Comparison of ENCODE assay signal across 9 mouse cellular contexts in the genomic region with DNA sequence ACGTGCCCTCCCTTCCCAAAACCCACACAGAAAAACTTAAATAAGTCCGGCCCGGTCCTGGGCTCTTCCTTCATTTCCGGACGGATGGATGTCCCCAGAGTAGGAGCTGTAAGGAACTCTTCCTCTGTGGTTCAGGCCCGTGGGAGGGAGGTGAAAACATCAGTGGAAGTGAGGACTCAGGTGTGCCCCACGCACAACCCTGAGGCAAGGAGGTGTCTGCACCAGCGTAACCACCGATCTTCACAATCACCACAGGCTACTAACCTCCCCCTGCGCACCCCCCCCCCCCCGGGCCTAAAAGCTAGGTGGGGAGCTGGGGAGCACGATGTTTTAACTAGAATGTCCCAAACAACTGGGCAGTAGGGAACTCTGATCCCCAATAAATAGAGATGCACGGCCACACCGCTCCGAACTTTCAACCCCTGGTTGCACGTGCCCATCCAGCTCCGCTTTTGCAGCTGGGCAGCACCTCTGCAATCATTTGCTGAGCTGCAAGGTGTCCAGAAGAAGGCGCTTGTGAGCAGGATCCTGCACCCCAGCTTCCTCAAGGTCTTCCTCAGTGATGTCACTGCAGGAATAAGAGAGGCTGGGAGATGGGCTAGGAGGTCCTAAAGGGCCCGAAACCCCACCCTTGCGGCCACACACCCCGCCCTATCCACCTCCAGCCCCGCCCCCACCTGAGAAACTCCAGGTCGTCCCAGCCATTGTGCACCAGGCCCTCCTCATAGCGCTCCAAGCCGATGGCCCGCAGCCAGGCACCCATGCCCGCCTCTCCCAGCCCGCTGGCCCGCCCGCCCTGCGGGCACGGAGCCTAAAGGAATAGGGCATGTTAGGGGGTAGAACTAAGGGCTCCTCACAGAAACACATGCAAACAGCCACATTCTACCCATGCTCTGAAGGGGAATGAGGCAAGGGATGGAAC. TPM values are rescaled to one million over a fixed set of nuclear protein-coding genes. Genes with fewer than 3 reads are reported as not detected.
DNase-seq lines count a peak whose midpoint lies in the region; ATAC-seq and TF ChIP-seq lines count a peak whose summit lies in the region.
"Had no signal": no experiment of that assay in that cellular context is flagged by ENCODE, and none has a peak within 500 bp of the region (broad histone marks: within the 10 kb centered on the region; RNA-seq: fewer than 3 reads in every experiment).

No protein-coding gene starts in this region.

- no peaks in the 10 kb centered on the region for H3K9me3 ChIP-seq in kidney, embryonic 15.5 days (replicated peaks)

- H3K4me1 ChIP-seq in embryonic fibroblast, embryonic 13.5 days (ENCODE audit: control insufficient read depth, insufficient read depth, low read length) = no peaks in the 10 kb centered on the region
- H3K4me1 ChIP-seq in kidney, embryonic 15.5 days = peaks cover 46% of the 10 kb centered on the region

- H3K36me3 ChIP-seq in kidney, embryonic 15.5 days = peaks cover 52% of the 10 kb centered on the region

- H3K4me3 ChIP-seq in left cerebral cortex, adult 2 months = no peak overlapping the region
- no peak overlapping the region for H3K4me3 ChIP-seq in embryonic fibroblast, embryonic 13.5 days (ENCODE audit: insufficient read depth, low read length)
- H3K4me3 ChIP-seq in kidney, embryonic 15.5 days (replicated peaks) = no peak overlapping the region; the same call in 1 of the 2 replicates

- intact Hi-C loops in left cerebral cortex, adult 2 months (cut with DNase I) = no loop called here

- H3K9ac ChIP-seq in kidney, embryonic 15.5 days = no peak overlapping the region

- no peak overlapping the region for H3K27ac ChIP-seq in left cerebral cortex, adult 2 months
- H3K27ac ChIP-seq in embryonic fibroblast, embryonic 13.5 days (ENCODE audit: insufficient read depth, low read length) = no peak overlapping the region
- H3K27ac ChIP-seq in kidney, embryonic 15.5 days = peak overlapping the region; percentile 84

- ATAC-seq in kidney, embryonic 15.5 days (replicated peaks; ENCODE audit: low FRiP score) = peak; percentile 9; the same call in 1 of the 2 replicates
- ATAC-seq: Patski had no signal

- WGBS in kidney, embryonic 15.5 days = 33% methylated on average over 32 of the region's 32 CpGs

- H3K4me2 ChIP-seq in kidney, embryonic 15.5 days = peak overlapping the region; percentile 93; the same call in 1 of the 2 replicates

- peaks cover 56% of the 10 kb centered on the region for H3K27me3 ChIP-seq in kidney, embryonic 15.5 days
- H3K27me3 ChIP-seq: Patski had no signal

- DNase-seq in left cerebral cortex, adult 2 months (ENCODE audit: extremely low spot score in 1 of 2, low spot score in 2 of 2) = no peak
- no peak for DNase-seq in left cerebral cortex, adult 9 months (ENCODE audit: low spot score in 2 of 2)
- DNase-seq in mesoderm, embryonic 11.5 days (ENCODE audit: low read depth, low spot score) = peak; percentile 45
- DNase-seq in cerebellum, adult 9-11 months = no peak
- no peak for DNase-seq in urinary bladder, adult 2 months (ENCODE audit: low spot score)
- DNase-seq in spleen, postnatal 36 days (ENCODE audit: low spot score in 2 of 2) = no peak

- TF ChIP-seq CTCF in left cerebral cortex, adult 2 months (IDR thresholded peaks at IDR 0.05) = peak; percentile 40
- peak; percentile 42; the same call in 1 of the 2 replicates for TF ChIP-seq CTCF in embryonic fibroblast, embryonic 13.5 days (IDR thresholded peaks at IDR 0.05; ENCODE audit: borderline replicate concordance, insufficient read depth, low read length)

- no peak for TF ChIP-seq POLR2A in embryonic fibroblast, embryonic 13.5 days (IDR thresholded peaks at IDR 0.05; ENCODE audit: low read depth, low read length)

RNA-seq across cellular contexts. Expression of a gene that starts 5.0 kb away (rescaled TPM):
- not detected for total RNA-seq in left cerebral cortex, adult 2 months (2021)
- polyA plus RNA-seq in embryonic fibroblast, embryonic 13.5 days (2011; ENCODE audit: insufficient read length, low read depth, missing spikeins) = not detected in 2 replicates
- polyA plus RNA-seq in kidney, embryonic 15.5 days (2015; fragmentation: Nextera tagmentation; extraction: Ambion mirVana) = 0.72 and 1.9 TPM in 2 replicates
- 0.09 and 0.14 TPM in 2 replicates for polyA plus RNA-seq in urinary bladder, adult 2 months (2012; rRNA removed)
- polyA plus RNA-seq: Patski had no signal

RNA-seq across cellular contexts. Expression of a gene that starts 14.9 kb away (rescaled TPM):
- 10 to 100 TPM; 28.1 to 34.7 TPM for total RNA-seq in left cerebral cortex, adult 2 months (2021)
- 61.7 and 73.8 TPM in 2 replicates for polyA plus RNA-seq in embryonic fibroblast, embryonic 13.5 days (2011; ENCODE audit: insufficient read length, low read depth, missing spikeins)
- polyA plus RNA-seq in kidney, embryonic 15.5 days (2015; fragmentation: Nextera tagmentation; extraction: Ambion mirVana) = 49.9 and 52.1 TPM in 2 replicates
- 54.1 and 59.0 TPM in 2 replicates for polyA plus RNA-seq in urinary bladder, adult 2 months (2012; rRNA removed)

RNA-seq across cellular contexts. Expression of a gene that starts 33.9 kb away (rescaled TPM):
- total RNA-seq in left cerebral cortex, adult 2 months (2021) = not detected
- polyA plus RNA-seq in embryonic fibroblast, embryonic 13.5 days (2011; ENCODE audit: insufficient read length, low read depth, missing spikeins) = 0.74 TPM in 1 of 2 replicates, not detected in the other
- 1.8 and 2.3 TPM in 2 replicates for polyA plus RNA-seq in kidney, embryonic 15.5 days (2015; fragmentation: Nextera tagmentation; extraction: Ambion mirVana)
- polyA plus RNA-seq in urinary bladder, adult 2 months (2012; rRNA removed) = 63.8 and 99.3 TPM in 2 replicates
- polyA plus RNA-seq: Patski had no signal

RNA-seq across cellular contexts. Expression of a gene that starts 40.4 kb away (rescaled TPM):
- 10 to 100 TPM; 31.4 to 32.6 TPM for total RNA-seq in left cerebral cortex, adult 2 months (2021)
- 43.2 and 47.1 TPM in 2 replicates for polyA plus RNA-seq in embryonic fibroblast, embryonic 13.5 days (2011; ENCODE audit: insufficient read length, low read depth, missing spikeins)
- polyA plus RNA-seq in kidney, embryonic 15.5 days (2015; fragmentation: Nextera tagmentation; extraction: Ambion mirVana) = 75.1 and 78.9 TPM in 2 replicates
- 41.6 and 47.8 TPM in 2 replicates for polyA plus RNA-seq in urinary bladder, adult 2 months (2012; rRNA removed)

RNA-seq across cellular contexts. Expression of a gene that starts 47.5 kb away (rescaled TPM):
- total RNA-seq in left cerebral cortex, adult 2 months (2021) = 1 to 10 TPM; 1.1 to 1.8 TPM
- 0.56 and 1.5 TPM in 2 replicates for polyA plus RNA-seq in embryonic fibroblast, embryonic 13.5 days (2011; ENCODE audit: insufficient read length, low read depth, missing spikeins)
- polyA plus RNA-seq in kidney, embryonic 15.5 days (2015; fragmentation: Nextera tagmentation; extraction: Ambion mirVana) = 51.0 and 63.0 TPM in 2 replicates
- polyA plus RNA-seq in urinary bladder, adult 2 months (2012; rRNA removed) = 0.72 and 2.7 TPM in 2 replicates

Comparison
In these comparisons a context has a peak if more than half of its experiments do, and no peak if none do; other contexts are left out.
1. RNA of a gene that starts 33.9 kb away (polyA plus RNA-seq): 63.8 to 99.3 TPM in urinary bladder, adult 2 months; 1.8 to 2.3 TPM in kidney, embryonic 15.5 days and 0.74 TPM in embryonic fibroblast, embryonic 13.5 days; every median in the first group is over 10 times any median in the second.